Mouse (Mus musculus): ENCODE data around the gene Mlycd. TPM values are rescaled to one million over a fixed set of nuclear protein-coding genes. Genes with fewer than 3 reads are reported as not detected.

Mlycd gene
- 54.0 and 55.0 TPM in 2 replicates for polyA plus RNA-seq (2012; rRNA removed)

DNA sequence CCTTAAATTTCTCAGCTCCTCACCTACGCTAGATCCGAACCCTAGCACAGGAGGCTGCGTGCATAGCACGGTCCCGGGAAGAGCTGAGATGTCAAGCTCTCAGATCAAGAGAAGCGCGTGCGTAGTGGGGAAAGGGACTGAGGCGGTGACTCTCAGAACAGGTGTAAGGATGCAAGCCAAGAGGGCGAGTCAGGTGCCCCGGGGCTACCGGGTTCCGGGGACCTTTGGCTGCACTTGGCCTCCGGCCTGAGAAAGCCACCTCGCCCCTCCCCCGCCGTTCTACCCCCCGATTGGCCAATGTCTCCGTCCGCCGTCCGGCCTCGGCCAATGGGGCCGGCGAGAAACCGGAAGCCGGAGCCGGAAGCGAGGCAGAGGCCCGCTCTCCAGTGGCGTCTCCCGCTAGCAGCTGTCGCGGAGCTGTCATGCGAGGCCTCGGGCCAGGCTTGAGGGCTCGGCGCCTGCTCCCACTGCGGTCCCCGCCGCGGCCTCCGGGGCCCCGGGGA, at the start of gene Mlycd:
Mlycd (plus strand) TSS at position 355 of the 503 bp plus-strand sequence.

GRCm38 (mm10) chr8:119433582-119434174, 39.0 kb downstream of the Mlycd start, which contains the start of gene Osgin1:
Osgin1 (plus strand) TSS chr8:119434124.

DNA sequence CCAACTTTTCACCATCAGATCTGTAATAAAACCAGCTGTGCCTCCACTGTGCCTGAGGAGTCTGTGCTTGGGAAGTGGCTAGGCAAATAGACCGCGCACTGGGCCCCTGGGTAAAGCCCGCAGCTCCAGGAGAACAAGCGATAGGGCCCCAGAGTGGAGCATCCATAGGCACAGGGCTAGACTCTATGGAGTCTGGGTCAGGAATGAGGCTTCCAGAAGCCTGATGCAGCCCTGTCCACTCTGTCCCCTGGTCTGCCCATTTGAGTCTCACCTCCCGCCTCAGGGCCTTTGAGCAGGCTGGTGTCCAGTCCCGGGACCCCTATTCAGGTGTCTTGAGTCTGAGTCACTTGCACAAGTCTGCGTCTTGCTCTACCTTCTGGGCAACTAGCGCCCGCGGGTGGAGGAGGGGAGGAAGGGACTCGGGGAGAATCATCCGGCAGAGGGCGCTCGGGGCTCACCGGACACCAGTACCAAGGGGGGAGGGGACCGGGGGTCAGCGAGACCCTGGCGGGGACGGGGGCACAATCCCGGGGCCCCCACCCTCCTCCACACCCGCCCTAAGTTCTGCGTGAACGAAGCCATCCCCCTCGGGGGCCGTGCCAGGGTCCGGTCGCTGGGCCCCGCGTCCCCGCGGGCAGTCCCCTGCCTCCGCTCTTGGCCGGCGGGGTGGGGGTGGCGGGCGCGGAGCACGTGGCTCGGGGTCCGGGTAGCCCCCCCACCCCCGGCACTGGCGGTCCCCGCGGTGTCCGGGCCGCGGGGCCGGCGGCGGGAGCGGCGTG, 51.7 kb downstream of the Mlycd start, which contains the start of gene Necab2:
Necab2 (plus strand) TSS at position 509 of the 779 bp plus-strand sequence.

Other genes starting within 250 kb of the Mlycd start
- 68.5 and 90.2 TPM in 2 replicates for gene Hsbp1, start 50.4 kb upstream of the Mlycd start, polyA plus RNA-seq (2012; rRNA removed)
- 37.3 and 67.4 TPM in 2 replicates for gene Osgin1, start 39.2 kb downstream of the Mlycd start, polyA plus RNA-seq (2012; rRNA removed)
- gene Necab2, start 51.8 kb downstream of the Mlycd start, polyA plus RNA-seq (2012; rRNA removed), result 0.74 and 1.2 TPM in 2 replicates
- gene Slc38a8, start 106.8 kb downstream of the Mlycd start, polyA plus RNA-seq (2012; rRNA removed), result 0.17 and 0.19 TPM in 2 replicates
- 68.3 and 75.2 TPM in 2 replicates for gene Mbtps1, start 163.9 kb downstream of the Mlycd start, polyA plus RNA-seq (2012; rRNA removed)
- gene Hsdl1, start 180.3 kb downstream of the Mlycd start, polyA plus RNA-seq (2012; rRNA removed), result 24.6 and 27.3 TPM in 2 replicates
- gene Dnaaf1, start 180.4 kb downstream of the Mlycd start, polyA plus RNA-seq (2012; rRNA removed), result 0.55 and 1.1 TPM in 2 replicates
- 38.8 and 42.2 TPM in 2 replicates for gene Taf1c, start 210.3 kb downstream of the Mlycd start, polyA plus RNA-seq (2012; rRNA removed)
- gene Adad2, start 217.9 kb downstream of the Mlycd start, polyA plus RNA-seq (2012; rRNA removed), result 0.16 TPM in 1 of 2 replicates, not detected in the other
- gene Kcng4, start 240.8 kb downstream of the Mlycd start, polyA plus RNA-seq (2012; rRNA removed), result 1.5 and 1.8 TPM in 2 replicates

All from colon, adult 2 months (tissue).